Mouse (Mus musculus) thymus, adult 2 months (tissue): ENCODE measurements at regions not wholly inside any gene's neighbourhood (a gene's known extent, or its start where the extent isn't known, plus 50 kb on each side); places are given as distances from the start of the nearest gene placed in this dataset.

Experiments used
- CTCF ChIP-seq: fragments of 200-500 bp; IDR thresholded peaks from 2 replicates; pipeline ENCODE4 v1.5.1; 2012; ENCODE audit warnings: mild to moderate bottlenecking, control low read depth, low read length, moderate library complexity, borderline replicate concordance; ENCODE audit not compliant: control insufficient read depth, poor library complexity, insufficient read depth; ENCODE audit errors: extremely low read depth
- POLR2A ChIP-seq: fragments of 200-500 bp; IDR thresholded peaks from 2 replicates; pipeline ENCODE4 v1.6.1; 2012; ENCODE audit warnings: mild to moderate bottlenecking, low read length, control low read depth, moderate library complexity; ENCODE audit not compliant: control insufficient read depth, poor library complexity, insufficient read depth; ENCODE audit errors: extremely low read depth

GRCm38 (mm10) chr3:138642026-138642425 is 100.0 kb upstream of the Tspan5 start:
- TF ChIP-seq CTCF (no peak), POLR2A (no peak)
